Mouse (Mus musculus) small intestine, adult 2 months (tissue): Measurements from ENCODE around the gene Tubgcp3.

Experiments used
- CTCF ChIP-seq: fragments of 200-500 bp; IDR thresholded peaks from 2 replicates; pipeline ENCODE4 v1.5.1; 2012; ENCODE audit warnings: low read depth, mild to moderate bottlenecking, control low read depth, inconsistent platforms, low read length, moderate library complexity, mixed read lengths; ENCODE audit not compliant: insufficient replicate concordance, insufficient read length; ENCODE audit errors: extremely low read depth
- POLR2A ChIP-seq: fragments of 200-500 bp; IDR thresholded peaks from 2 replicates; pipeline ENCODE4 v1.6.1; 2012; ENCODE audit warnings: low read depth, mild to moderate bottlenecking, control low read depth, inconsistent platforms, low read length, moderate library complexity

DNA sequence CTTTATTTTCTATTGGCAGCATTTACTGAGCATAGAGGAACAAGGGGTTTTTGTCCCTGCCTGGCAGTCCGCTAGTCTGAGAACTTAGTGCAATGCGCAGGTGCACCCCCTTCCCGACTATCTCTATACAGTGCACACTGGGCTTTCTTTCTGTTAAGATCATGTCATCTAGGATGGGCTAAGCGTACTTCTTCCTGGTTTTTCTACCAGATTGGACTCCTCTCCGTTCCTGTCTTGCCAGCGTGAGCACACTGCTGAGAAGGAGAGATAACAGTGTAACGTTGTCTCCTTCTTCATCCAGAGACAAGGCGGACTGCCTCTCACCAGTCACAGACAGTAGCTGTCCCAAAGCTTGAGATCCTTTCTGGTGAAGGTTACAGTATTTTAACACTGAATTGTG is 27.7 kb downstream of the Tubgcp3 start:
- no peak for TF ChIP-seq CTCF
- no peak for TF ChIP-seq POLR2A
